Mouse (Mus musculus) limb, embryonic 12.5 days (tissue): ENCODE measurements at regions not wholly inside any gene's neighbourhood (a gene's known extent, or its start where the extent isn't known, plus 50 kb on each side); places are given as distances from the start of the nearest gene placed in this dataset.

Source experiments
- ATAC-seq: fragments of 200-750 bp; cut with Nextera tagmentation; 2 replicates; pipeline ENCODE4 v1.8.0; 2017; ENCODE audit warnings: low read depth, moderate TSS enrichment; ENCODE audit not compliant: insufficient number of reproducible peaks, insufficient read depth, low FRiP score, low TSS enrichment
- H3K27ac ChIP-seq: fragments of 300-500 bp; sonication (generic); 2 replicates; pipeline ENCODE4 v1.5.1; 2016; ENCODE audit warnings: mild to moderate bottlenecking, moderate library complexity
- H3K27me3 ChIP-seq: fragments of 300-500 bp; sonication (generic); 2 replicates; pipeline ENCODE4 v1.6.1; 2016; ENCODE audit warnings: mild to moderate bottlenecking, moderate library complexity
- H3K36me3 ChIP-seq: fragments of 300-500 bp; sonication (generic); 2 replicates; pipeline ENCODE4 v1.6.1; 2016; ENCODE audit warnings: mild to moderate bottlenecking, moderate library complexity
- H3K4me1 ChIP-seq: fragments of 300-500 bp; sonication (generic); replicated peaks from 2 replicates; pipeline ENCODE4 v1.6.1; 2016
- H3K4me2 ChIP-seq: fragments of 300-500 bp; sonication (generic); 2 replicates; pipeline ENCODE4 v1.6.1; 2016; ENCODE audit warnings: mild to moderate bottlenecking, moderate library complexity
- H3K4me3 ChIP-seq: fragments of 300-500 bp; sonication (generic); replicated peaks from 2 replicates; pipeline ENCODE4 v1.5.1; 2016; ENCODE audit warnings: mild to moderate bottlenecking
- H3K9ac ChIP-seq: fragments of 300-500 bp; sonication (generic); replicated peaks from 2 replicates; pipeline ENCODE4 v1.6.1; 2016; ENCODE audit warnings: mild to moderate bottlenecking, moderate library complexity
- H3K9me3 ChIP-seq: fragments of 300-500 bp; sonication (generic); 2 replicates; pipeline ENCODE4 v1.6.1; 2016; ENCODE audit warnings: mild to moderate bottlenecking, moderate library complexity
- WGBS: fragments of 180-500 bp; shearing (Covaris S2); methylation state at CpG from one replicate; pipeline ENCODE4 v1.1.7; 2016; 5-methylcytosine and 5-hydroxymethylcytosine counted together

DNA sequence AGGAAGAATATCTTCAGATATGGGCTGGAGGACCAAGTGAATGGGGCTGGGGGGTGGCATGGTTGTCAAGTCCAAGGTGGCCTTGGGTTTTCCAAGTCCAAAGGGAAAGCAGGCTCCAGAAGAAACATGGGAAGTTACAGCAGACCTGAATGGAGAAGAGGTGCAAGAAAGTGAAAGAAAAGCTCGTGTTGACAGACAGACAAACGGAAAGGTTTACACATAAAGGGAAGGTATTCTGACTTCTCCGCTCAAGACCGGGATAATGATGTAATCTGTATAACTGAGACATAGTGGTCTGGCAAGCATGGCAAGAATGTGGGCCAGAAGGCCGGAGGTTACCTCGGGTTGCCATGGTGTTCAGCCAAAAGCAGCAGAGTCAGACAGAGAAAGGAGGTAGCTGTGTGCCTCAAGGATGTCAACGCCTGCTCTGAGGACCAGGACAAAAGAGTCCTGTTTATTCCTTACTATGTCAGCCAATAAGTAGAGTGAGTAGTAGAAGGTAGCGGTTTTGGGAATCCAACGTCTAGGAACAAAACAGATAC, 50.8 kb upstream of the Elk3 start:
- no peaks in the 10 kb centered on the region for H3K9me3 ChIP-seq
- H3K27ac ChIP-seq = no peak overlapping the region
- no peak overlapping the region for H3K9ac ChIP-seq
- WGBS = 84% methylated on average over 9 of the region's 9 CpGs
- no peaks in the 10 kb centered on the region for H3K36me3 ChIP-seq
- ATAC-seq = no peak
- H3K4me2 ChIP-seq = no peak overlapping the region
- H3K27me3 ChIP-seq = no peaks in the 10 kb centered on the region
- H3K4me3 ChIP-seq = no peak overlapping the region
- no peaks in the 10 kb centered on the region for H3K4me1 ChIP-seq

DNA sequence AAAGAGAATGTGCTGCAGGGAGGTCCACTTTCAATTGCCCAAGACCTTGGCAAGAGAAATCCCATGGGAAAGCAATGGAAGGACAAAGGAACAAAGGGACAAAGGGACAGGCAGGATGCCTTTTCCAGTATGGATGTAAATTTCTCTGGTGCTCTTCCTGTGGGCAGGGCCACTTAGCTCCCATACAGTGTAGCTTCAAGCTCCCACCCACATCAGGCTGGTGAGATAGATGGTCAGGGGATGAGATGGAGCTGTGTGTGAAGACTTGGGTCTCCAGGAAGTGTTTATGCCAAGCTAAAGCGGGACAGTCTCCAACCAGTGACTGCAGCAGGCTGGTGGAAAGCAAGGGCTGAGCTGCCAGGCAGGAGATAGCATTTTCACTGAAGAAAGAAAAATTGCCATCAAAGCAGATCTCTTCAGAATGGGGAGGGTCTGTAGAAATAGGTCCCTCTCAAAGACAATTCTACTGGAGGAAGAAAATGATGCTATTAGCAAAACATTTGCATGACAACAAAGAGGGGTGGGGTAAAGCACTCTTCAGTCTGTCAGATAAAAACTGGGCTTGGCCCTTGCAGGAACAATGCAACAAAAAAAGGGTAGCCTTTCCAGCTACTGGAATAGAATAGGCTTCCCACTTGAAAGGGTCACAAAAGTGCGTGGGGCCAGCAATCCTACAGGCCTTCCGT, 53.3 kb upstream of the Elk3 start:
- Histone ChIP-seq H3K27ac (no peak overlapping the region), H3K36me3 (no peaks in the 10 kb centered on the region), H3K27me3 (no peaks in the 10 kb centered on the region), H3K4me2 (no peak overlapping the region), H3K4me1 (no peaks in the 10 kb centered on the region), H3K4me3 (no peak overlapping the region), H3K9me3 (no peaks in the 10 kb centered on the region), H3K9ac (no peak overlapping the region)
- no peak for ATAC-seq
- WGBS = 67% methylated on average over 3 of the region's 3 CpGs

DNA sequence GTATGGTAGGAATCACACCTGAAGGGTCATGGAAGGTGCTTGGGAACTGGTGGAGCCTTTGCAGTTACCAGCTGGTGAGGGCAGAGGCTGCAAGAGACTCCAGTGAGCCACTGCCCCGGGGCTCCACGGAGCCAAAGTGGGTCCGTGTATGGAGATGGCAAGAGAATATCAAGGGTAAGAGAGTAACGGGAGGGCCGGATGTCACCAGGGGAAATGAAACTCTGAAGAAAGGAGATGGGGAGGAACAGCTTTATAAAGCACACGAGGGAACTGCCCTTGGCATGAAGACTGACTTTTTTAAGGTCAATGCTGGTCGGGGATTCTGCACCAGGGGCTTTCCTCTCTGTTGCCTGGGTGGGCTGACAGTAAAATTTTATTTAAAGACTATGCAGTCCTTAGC, 53.9 kb upstream of the Elk3 start:
- Histone ChIP-seq H3K27ac (no peak overlapping the region), H3K4me3 (no peak overlapping the region), H3K4me2 (no peak overlapping the region), H3K9me3 (no peaks in the 10 kb centered on the region), H3K36me3 (no peaks in the 10 kb centered on the region), H3K9ac (no peak overlapping the region), H3K27me3 (no peaks in the 10 kb centered on the region), H3K4me1 (no peaks in the 10 kb centered on the region)
- WGBS = 77% methylated on average over 7 of the region's 7 CpGs
- no peak for ATAC-seq

DNA sequence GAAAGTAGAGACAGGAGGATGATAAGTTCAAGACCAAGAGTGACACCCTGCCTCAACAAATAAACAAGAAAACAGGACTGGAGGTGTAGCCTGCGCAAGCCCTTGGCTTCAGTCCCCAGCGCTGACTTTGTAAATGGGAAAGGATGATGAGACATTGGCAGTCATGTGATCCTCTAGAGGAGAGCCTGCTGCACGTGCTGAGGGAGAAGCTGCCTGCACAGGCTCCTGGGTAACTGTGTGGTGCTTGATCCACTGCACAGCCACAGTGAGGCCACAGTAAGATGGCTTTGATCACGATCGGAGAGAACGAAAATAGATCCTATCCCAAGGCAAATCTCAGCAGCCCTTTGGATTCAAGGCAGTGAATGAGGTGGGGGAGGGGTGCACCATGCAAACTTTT, 54.4 kb upstream of the Elk3 start:
- 76% methylated on average over 6 of the region's 6 CpGs for WGBS

DNA sequence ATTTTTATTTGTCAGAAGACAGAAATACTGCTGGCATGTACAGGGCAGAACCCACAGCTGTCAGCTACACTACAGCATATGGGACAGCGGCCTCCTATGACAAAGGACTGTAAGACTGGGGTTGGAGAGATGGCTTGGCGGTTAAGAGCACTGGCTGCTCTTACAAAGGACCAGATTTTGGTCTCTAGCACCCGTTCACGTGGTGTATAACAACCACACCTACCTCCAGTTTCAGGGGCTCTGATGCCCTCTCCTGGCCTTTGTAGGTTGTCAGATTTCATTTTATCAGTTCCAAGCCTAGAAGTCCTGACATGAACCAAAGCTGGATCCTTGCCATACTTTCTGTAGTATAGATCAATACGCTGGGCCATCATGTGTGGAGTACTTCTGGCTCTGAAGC, 54.9 kb upstream of the Elk3 start:
- WGBS = 80% methylated on average over 5 of the region's 5 CpGs
- Histone ChIP-seq H3K36me3 (no peaks in the 10 kb centered on the region), H3K27me3 (no peaks in the 10 kb centered on the region), H3K9ac (no peak overlapping the region), H3K9me3 (no peaks in the 10 kb centered on the region), H3K27ac (no peak overlapping the region), H3K4me1 (no peaks in the 10 kb centered on the region), H3K4me3 (no peak overlapping the region), H3K4me2 (no peak overlapping the region)
- ATAC-seq = 0 out of 2 replicates have a peak, but pooled peaks have one; percentile 37

More for the DNA sequence above, 54.4 kb upstream of the Elk3 start:
- Histone ChIP-seq H3K9me3 (no peaks in the 10 kb centered on the region), H3K4me2 (no peak overlapping the region), H3K36me3 (no peaks in the 10 kb centered on the region), H3K27me3 (no peaks in the 10 kb centered on the region), H3K4me3 (no peak overlapping the region), H3K4me1 (no peaks in the 10 kb centered on the region), H3K9ac (no peak overlapping the region), H3K27ac (no peak overlapping the region)
- ATAC-seq = no peak

DNA sequence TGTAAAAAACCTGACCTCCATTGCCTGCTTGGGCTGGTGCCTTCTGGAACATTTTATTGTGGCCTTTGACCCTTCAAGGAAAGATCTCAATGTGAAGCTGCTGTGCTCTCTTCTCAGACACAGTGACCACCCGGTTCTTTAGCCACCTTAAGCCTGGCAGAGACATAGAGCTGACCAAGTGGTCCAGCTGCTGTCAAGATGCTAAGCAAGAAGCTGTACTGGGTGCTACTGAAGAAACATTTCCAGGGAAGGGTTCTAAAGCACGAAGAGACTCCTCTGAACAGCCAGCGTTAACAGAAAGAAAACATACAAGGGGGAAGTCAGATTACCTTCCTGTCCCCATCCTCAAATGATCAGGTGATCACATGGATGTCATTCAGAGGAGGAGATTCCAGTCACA, 58.8 kb upstream of the Elk3 start:
- Histone ChIP-seq H3K4me1 (0 out of 2 replicates have a peak, but pooled peaks cover 3% of the 10 kb centered on the region), H3K4me3 (no peak overlapping the region), H3K4me2 (no peak overlapping the region), H3K9me3 (no peaks in the 10 kb centered on the region), H3K27me3 (no peaks in the 10 kb centered on the region), H3K36me3 (no peaks in the 10 kb centered on the region), H3K9ac (no peak overlapping the region), H3K27ac (no peak overlapping the region)
- no peak for ATAC-seq
- 61% methylated on average over 3 of the region's 3 CpGs for WGBS

DNA sequence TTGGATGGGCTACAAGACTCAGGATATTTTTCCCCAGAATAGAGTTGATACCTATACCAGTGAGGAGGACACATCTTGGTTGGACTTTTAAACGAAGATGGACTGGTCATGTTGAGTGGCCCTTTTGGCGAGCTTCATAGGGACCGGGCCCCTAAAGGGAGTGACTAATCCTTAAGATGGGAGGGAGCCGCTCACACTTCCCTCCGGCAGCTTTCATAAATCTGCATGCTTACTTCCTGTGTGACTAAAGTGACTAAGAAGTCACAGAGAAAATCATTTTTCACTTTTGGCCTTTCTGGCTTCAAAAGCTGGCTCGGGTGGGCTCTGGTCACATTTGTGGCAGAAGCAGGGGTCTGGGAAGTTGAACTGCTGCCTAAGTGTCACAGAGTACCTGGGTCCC, 59.4 kb upstream of the Elk3 start:
- H3K36me3 ChIP-seq = no peaks in the 10 kb centered on the region
- no peak overlapping the region for H3K27ac ChIP-seq
- H3K9me3 ChIP-seq = no peaks in the 10 kb centered on the region
- H3K9ac ChIP-seq = no peak overlapping the region
- no peaks in the 10 kb centered on the region for H3K27me3 ChIP-seq
- ATAC-seq = no peak
- H3K4me1 ChIP-seq = peaks cover 8% of the 10 kb centered on the region
- no peak overlapping the region for H3K4me2 ChIP-seq
- H3K4me3 ChIP-seq = no peak overlapping the region
- 70% methylated on average over 6 of the region's 6 CpGs for WGBS

DNA sequence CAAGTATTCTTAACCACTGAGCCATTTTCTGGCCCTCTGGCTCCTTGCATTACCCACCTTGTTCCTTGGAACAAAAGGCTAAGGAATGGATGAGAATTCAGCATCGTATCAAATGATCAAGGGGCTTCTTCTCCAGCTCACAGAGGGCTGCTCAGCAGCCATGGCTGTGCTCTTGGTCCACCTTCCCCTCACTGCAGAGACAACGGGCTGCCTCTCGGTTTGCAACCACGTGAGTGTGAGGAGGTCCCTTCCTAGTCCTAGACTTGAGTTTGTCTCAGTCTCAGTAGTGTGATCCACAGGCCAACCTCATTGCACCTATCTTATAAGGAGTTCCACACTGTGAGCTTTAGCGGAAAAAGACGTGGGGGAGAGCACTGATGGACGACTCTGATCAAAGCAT, 61.3 kb upstream of the Elk3 start:
- no peaks in the 10 kb centered on the region for H3K27me3 ChIP-seq
- WGBS = 92% methylated on average over 7 of the region's 7 CpGs
- H3K4me2 ChIP-seq = no peak overlapping the region
- peaks cover 14% of the 10 kb centered on the region for H3K4me1 ChIP-seq
- no peak for ATAC-seq
- no peak overlapping the region for H3K27ac ChIP-seq
- H3K4me3 ChIP-seq = no peak overlapping the region
- H3K9me3 ChIP-seq = no peaks in the 10 kb centered on the region
- H3K36me3 ChIP-seq = no peaks in the 10 kb centered on the region
- H3K9ac ChIP-seq = no peak overlapping the region

DNA sequence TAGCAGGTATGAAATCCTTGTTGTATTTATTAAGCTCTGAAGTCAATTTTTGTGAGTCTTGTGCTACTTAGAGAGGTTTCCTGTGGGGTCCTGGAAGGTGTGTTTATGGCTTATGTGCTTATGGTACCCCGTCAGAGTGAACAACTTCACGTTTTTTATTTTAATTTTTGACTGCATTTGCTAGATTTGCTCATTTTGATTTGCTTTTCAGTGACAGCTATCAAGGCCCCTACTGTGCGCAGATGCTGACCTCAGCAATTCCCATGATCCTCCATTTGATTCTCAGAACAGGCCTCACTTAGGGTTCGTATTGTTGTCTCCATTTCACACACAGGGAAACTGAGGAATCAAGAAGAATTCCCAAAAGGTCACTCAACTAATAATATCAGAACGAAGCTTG, 62.3 kb upstream of the Elk3 start:
- WGBS = 82% methylated on average over 5 of the region's 5 CpGs
- Histone ChIP-seq H3K4me1 (peaks cover 14% of the 10 kb centered on the region), H3K4me3 (no peak overlapping the region), H3K27me3 (no peaks in the 10 kb centered on the region), H3K36me3 (no peaks in the 10 kb centered on the region), H3K4me2 (no peak overlapping the region), H3K9ac (no peak overlapping the region), H3K27ac (no peak overlapping the region), H3K9me3 (no peaks in the 10 kb centered on the region)
- no peak for ATAC-seq

DNA sequence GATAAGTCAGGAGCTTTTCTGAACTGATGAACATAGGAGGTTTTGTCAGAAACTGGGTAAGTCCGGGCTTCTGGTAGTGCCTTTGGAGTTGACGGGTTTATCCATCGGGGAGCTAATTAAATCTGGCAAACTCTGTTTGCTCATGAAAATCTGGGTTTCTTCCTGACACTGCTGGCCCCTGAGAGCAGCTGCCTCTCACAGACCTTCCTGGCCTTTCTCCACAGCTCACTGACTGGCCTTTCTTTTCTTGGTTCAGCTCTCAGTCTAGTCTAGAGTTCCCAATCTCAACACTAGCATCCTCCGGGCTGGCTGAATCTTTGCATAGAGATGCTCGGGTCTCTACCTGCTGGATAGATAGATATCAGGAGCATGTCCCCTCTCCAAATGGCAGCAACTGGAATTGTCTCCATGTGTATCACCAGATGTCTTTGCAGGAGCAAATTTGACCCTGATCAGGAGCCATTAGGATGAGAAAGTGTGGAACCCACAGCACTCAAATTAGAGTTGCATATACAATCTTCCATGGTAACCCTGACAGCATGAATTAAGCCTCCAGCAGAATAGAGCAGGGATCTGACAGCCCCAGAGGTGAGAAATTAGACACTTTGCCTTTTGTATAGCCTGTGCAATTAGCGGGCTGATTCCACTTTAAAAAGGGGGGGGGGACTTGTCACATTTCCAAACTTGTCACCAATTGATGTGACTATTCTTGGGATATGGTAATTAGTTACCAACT, 63.2 kb upstream of the Elk3 start:
- H3K4me2 ChIP-seq = no peak overlapping the region
- H3K9ac ChIP-seq = no peak overlapping the region
- H3K36me3 ChIP-seq = no peaks in the 10 kb centered on the region
- no peaks in the 10 kb centered on the region for H3K9me3 ChIP-seq
- WGBS = 75% methylated on average over 6 of the region's 6 CpGs
- no peaks in the 10 kb centered on the region for H3K27me3 ChIP-seq
- H3K4me1 ChIP-seq = peaks cover 14% of the 10 kb centered on the region
- no peak overlapping the region for H3K4me3 ChIP-seq
- H3K27ac ChIP-seq = no peak overlapping the region
- ATAC-seq = no peak

DNA sequence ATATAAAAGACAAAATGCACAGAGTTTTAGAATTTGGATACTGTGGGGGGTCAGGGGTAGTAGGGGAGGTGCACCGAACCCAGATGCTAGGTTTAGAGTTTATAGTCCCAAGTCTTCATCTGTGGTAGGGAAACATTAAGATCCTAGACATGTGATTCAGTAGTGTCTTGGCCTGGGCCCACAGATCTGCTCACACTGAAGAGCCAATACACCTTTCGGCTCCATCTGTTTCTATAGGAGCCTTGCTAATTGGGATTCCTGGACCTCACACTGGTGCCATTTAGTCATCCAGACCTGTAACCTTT, 63.7 kb upstream of the Elk3 start:
- WGBS = 73% methylated on average over 2 of the region's 2 CpGs
- no peak overlapping the region for H3K27ac ChIP-seq
- H3K9me3 ChIP-seq = no peaks in the 10 kb centered on the region
- no peak overlapping the region for H3K4me3 ChIP-seq
- ATAC-seq = no peak
- no peak overlapping the region for H3K9ac ChIP-seq
- H3K27me3 ChIP-seq = no peaks in the 10 kb centered on the region
- peaks cover 14% of the 10 kb centered on the region for H3K4me1 ChIP-seq
- no peak overlapping the region for H3K4me2 ChIP-seq
- H3K36me3 ChIP-seq = no peaks in the 10 kb centered on the region
